Mouse (Mus musculus) heart, embryonic 15.5 days (tissue): ENCODE measurements at regions not wholly inside any gene's neighbourhood (a gene's known extent, or its start where the extent isn't known, plus 50 kb on each side); places are given as distances from the start of the nearest gene placed in this dataset.

Source experiments
- ATAC-seq: fragments of 200-750 bp; cut with Nextera tagmentation; replicated peaks from 2 replicates; pipeline ENCODE4 v1.8.0; 2017; ENCODE audit warnings: low read depth, moderate TSS enrichment; ENCODE audit not compliant: insufficient number of reproducible peaks, insufficient read depth, low FRiP score
- H3K27ac ChIP-seq: fragments of 300-500 bp; sonication (generic); 2 replicates; pipeline ENCODE4 v1.5.1; 2015; ENCODE audit warnings: mild to moderate bottlenecking, inconsistent platforms
- H3K27me3 ChIP-seq: fragments of 300-500 bp; sonication (generic); 2 replicates; pipeline ENCODE4 v1.6.1; 2015; ENCODE audit warnings: inconsistent platforms
- H3K36me3 ChIP-seq: fragments of 300-500 bp; sonication (generic); 2 replicates; pipeline ENCODE4 v1.6.1; 2015; ENCODE audit warnings: mild to moderate bottlenecking, inconsistent platforms
- H3K4me1 ChIP-seq: fragments of 300-500 bp; sonication (generic); replicated peaks from 2 replicates; pipeline ENCODE4 v1.6.1; 2015; ENCODE audit warnings: inconsistent platforms
- H3K4me2 ChIP-seq: fragments of 300-500 bp; sonication (generic); 2 replicates; pipeline ENCODE4 v1.6.1; 2015; ENCODE audit warnings: inconsistent platforms, mild to moderate bottlenecking, moderate library complexity
- H3K4me3 ChIP-seq: fragments of 300-500 bp; sonication (generic); 2 replicates; pipeline ENCODE4 v1.5.1; 2015; ENCODE audit warnings: mild to moderate bottlenecking, inconsistent platforms
- H3K9ac ChIP-seq: fragments of 300-500 bp; sonication (generic); 2 replicates; pipeline ENCODE4 v1.6.1; 2015; ENCODE audit warnings: mild to moderate bottlenecking, inconsistent platforms
- H3K9me3 ChIP-seq: fragments of 300-500 bp; sonication (generic); replicated peaks from 2 replicates; pipeline ENCODE4 v1.6.1; 2016; ENCODE audit warnings: inconsistent platforms
- WGBS: fragments of 180-500 bp; shearing (Covaris S2); methylation state at CpG from one replicate; pipeline ENCODE4 v1.1.7; 2015; ENCODE audit warnings: mixed read lengths; 5-methylcytosine and 5-hydroxymethylcytosine counted together

GRCm38 (mm10) chr9:52271345-52272116 is 103.2 kb upstream of the Zc3h12c start:
- Histone ChIP-seq H3K4me2 (no peak overlapping the region), H3K4me1 (no peaks in the 10 kb centered on the region), H3K27me3 (no peaks in the 10 kb centered on the region), H3K9me3 (no peaks in the 10 kb centered on the region), H3K27ac (no peak overlapping the region), H3K36me3 (no peaks in the 10 kb centered on the region), H3K4me3 (no peak overlapping the region), H3K9ac (no peak overlapping the region)
- WGBS, result 83% methylated on average over 7 of the region's 7 CpGs
- no peak for ATAC-seq

DNA sequence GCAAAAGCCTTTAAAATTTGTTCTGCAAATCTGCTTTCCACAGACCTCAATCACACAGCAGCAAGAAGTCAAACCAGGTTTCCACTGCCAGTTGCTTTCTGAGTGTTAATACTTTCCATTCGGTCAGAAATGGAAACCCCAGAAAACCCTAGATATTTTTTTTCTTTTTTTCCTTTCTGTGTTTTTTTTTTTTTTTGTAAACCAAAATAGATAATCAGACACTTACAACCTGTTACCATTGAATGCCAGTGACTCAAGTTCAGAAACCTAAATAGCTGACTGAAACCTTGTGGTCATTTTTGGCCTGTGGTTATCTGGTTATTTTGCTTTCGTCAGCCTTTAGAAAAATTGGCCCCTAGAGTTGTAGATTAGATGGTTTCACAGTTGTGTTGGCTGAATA is 93.2 kb upstream of the Zc3h12c start:
- H3K4me2 ChIP-seq, result no peak overlapping the region
- no peaks in the 10 kb centered on the region for H3K4me1 ChIP-seq
- H3K9me3 ChIP-seq, result no peaks in the 10 kb centered on the region
- H3K4me3 ChIP-seq, result no peak overlapping the region
- WGBS, result 67% methylated on average over 2 of the region's 2 CpGs
- H3K9ac ChIP-seq, result no peak overlapping the region
- no peak overlapping the region for H3K27ac ChIP-seq
- no peaks in the 10 kb centered on the region for H3K36me3 ChIP-seq
- ATAC-seq, result no peak
- H3K27me3 ChIP-seq, result no peaks in the 10 kb centered on the region

- no peak overlapping the region for H3K4me2 ChIP-seq
- H3K4me1 ChIP-seq, result no peaks in the 10 kb centered on the region
- 44% methylated on average over 9 of the region's 9 CpGs for WGBS
- no peak overlapping the region for H3K4me3 ChIP-seq
- no peak overlapping the region for H3K27ac ChIP-seq
- H3K27me3 ChIP-seq, result no peaks in the 10 kb centered on the region
- ATAC-seq, result no peak
- H3K9me3 ChIP-seq, result no peaks in the 10 kb centered on the region
- H3K36me3 ChIP-seq, result no peaks in the 10 kb centered on the region
- H3K9ac ChIP-seq, result no peak overlapping the region
Measured at GRCm38 (mm10) chr9:52259459-52259858, 91.1 kb upstream of the Zc3h12c start.

DNA sequence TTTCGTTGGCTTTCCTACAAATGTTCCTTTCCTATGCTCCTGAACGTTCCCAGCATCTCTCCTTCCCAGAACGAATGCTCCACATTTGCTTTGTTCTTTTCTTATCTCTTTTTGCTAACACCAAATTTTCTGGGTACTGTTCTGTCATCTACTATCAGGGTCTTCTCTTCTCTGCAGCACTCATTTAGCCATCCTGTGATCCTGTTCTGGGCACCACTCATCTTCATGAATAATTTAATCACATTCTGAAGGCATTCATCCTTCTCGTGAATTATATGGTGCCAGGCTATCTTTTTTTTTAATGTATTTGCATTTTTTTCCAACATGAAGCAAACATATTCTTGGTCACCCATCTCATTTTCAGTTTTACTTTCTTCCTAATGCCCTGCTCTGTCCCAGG is 87.3 kb upstream of the Zc3h12c start:
- no peaks in the 10 kb centered on the region for H3K4me1 ChIP-seq
- no peak overlapping the region for H3K9ac ChIP-seq
- no peaks in the 10 kb centered on the region for H3K27me3 ChIP-seq
- no peak overlapping the region for H3K4me2 ChIP-seq
- ATAC-seq, result no peak
- H3K36me3 ChIP-seq, result no peaks in the 10 kb centered on the region
- no peak overlapping the region for H3K27ac ChIP-seq
- 52% methylated on average over 4 of the region's 4 CpGs for WGBS
- no peaks in the 10 kb centered on the region for H3K9me3 ChIP-seq
- no peak overlapping the region for H3K4me3 ChIP-seq

GRCm38 (mm10) chr9:52254475-52254874 is 86.1 kb upstream of the Zc3h12c start:
- H3K27ac ChIP-seq, result no peak overlapping the region
- ATAC-seq, result no peak
- no peaks in the 10 kb centered on the region for H3K4me1 ChIP-seq
- no peak overlapping the region for H3K4me2 ChIP-seq
- H3K4me3 ChIP-seq, result no peak overlapping the region
- WGBS, result 63% methylated on average over 6 of the region's 6 CpGs
- no peak overlapping the region for H3K9ac ChIP-seq
- H3K36me3 ChIP-seq, result no peaks in the 10 kb centered on the region
- no peaks in the 10 kb centered on the region for H3K27me3 ChIP-seq
- H3K9me3 ChIP-seq, result no peaks in the 10 kb centered on the region

GRCm38 (mm10) chr9:52251455-52251854 is 83.1 kb upstream of the Zc3h12c start:
- H3K27me3 ChIP-seq, result no peaks in the 10 kb centered on the region
- no peak for ATAC-seq
- no peaks in the 10 kb centered on the region for H3K9me3 ChIP-seq
- H3K27ac ChIP-seq, result no peak overlapping the region
- no peak overlapping the region for H3K4me3 ChIP-seq
- no peak overlapping the region for H3K4me2 ChIP-seq
- H3K4me1 ChIP-seq, result no peaks in the 10 kb centered on the region
- H3K36me3 ChIP-seq, result no peaks in the 10 kb centered on the region
- WGBS, result 87% methylated on average over 5 of the region's 5 CpGs
- H3K9ac ChIP-seq, result no peak overlapping the region

GRCm38 (mm10) chr9:52246712-52247111 is 78.3 kb upstream of the Zc3h12c start:
- no peak overlapping the region for H3K4me3 ChIP-seq
- no peak overlapping the region for H3K27ac ChIP-seq
- no peaks in the 10 kb centered on the region for H3K9me3 ChIP-seq
- peaks cover 11% of the 10 kb centered on the region for H3K4me1 ChIP-seq
- H3K27me3 ChIP-seq, result no peaks in the 10 kb centered on the region
- WGBS, result 89% methylated on average over 1 of the region's 1 CpGs
- no peak for ATAC-seq
- H3K4me2 ChIP-seq, result no peak overlapping the region
- H3K9ac ChIP-seq, result no peak overlapping the region
- no peaks in the 10 kb centered on the region for H3K36me3 ChIP-seq

DNA sequence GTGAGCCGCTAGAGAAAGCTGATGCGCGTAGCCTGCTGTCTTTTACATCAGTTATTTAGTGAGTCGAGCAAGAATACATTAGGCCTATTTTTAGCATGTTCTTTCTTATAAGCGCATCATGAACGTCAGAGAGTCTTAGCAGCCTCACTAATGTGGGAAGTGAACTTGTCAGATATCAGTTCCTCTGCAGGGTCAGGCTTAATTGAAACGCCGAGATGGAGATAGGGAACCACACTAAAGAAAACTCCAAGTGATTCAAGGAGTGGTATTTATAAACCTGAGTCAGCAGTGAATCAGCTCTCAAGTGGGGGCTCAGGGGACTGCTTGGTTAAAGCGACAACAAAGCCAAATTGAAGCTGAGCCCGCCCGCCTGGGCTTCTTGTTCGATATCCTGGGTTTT is 75.7 kb upstream of the Zc3h12c start:
- ATAC-seq, result no peak
- Histone ChIP-seq H3K36me3 (no peaks in the 10 kb centered on the region), H3K27me3 (no peaks in the 10 kb centered on the region), H3K4me2 (0 out of 2 replicates have a peak overlapping the region, but pooled peaks have one; percentile 8), H3K4me3 (no peak overlapping the region), H3K4me1 (peaks cover 11% of the 10 kb centered on the region), H3K27ac (no peak overlapping the region), H3K9ac (no peak overlapping the region), H3K9me3 (no peaks in the 10 kb centered on the region)
- 30% methylated on average over 12 of the region's 12 CpGs for WGBS

- 73% methylated on average over 2 of the region's 2 CpGs for WGBS
- Histone ChIP-seq H3K9ac (no peak overlapping the region), H3K4me3 (no peak overlapping the region), H3K9me3 (no peaks in the 10 kb centered on the region), H3K4me2 (no peak overlapping the region), H3K4me1 (peaks cover 11% of the 10 kb centered on the region), H3K27ac (no peak overlapping the region), H3K36me3 (no peaks in the 10 kb centered on the region), H3K27me3 (no peaks in the 10 kb centered on the region)
- ATAC-seq, result no peak
Measured at GRCm38 (mm10) chr9:52243032-52243431, 74.7 kb upstream of the Zc3h12c start.

DNA sequence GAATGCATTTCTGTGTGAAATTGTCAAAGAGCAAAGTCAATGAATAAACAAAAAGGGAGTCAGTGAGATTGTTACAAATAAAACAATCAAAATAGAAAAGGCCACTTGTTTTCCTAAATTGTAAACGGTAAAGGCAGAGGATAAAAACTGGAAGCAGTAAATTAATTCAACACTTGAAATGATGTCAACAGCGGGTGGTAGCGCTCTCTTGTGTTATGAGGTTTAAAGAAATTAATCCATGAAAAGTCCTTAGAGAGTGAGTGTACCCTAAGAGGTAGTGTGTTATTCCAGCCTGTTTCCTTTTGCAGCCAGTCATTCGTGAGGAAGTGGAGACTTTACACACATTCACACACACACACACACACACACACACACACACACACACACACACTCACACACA is 73.2 kb upstream of the Zc3h12c start:
- 80% methylated on average over 4 of the region's 4 CpGs for WGBS
- H3K27ac ChIP-seq, result no peak overlapping the region
- no peak overlapping the region for H3K9ac ChIP-seq
- H3K27me3 ChIP-seq, result no peaks in the 10 kb centered on the region
- ATAC-seq, result no peak
- peaks cover 11% of the 10 kb centered on the region for H3K4me1 ChIP-seq
- no peak overlapping the region for H3K4me2 ChIP-seq
- H3K4me3 ChIP-seq, result no peak overlapping the region
- H3K36me3 ChIP-seq, result no peaks in the 10 kb centered on the region
- no peaks in the 10 kb centered on the region for H3K9me3 ChIP-seq

- Histone ChIP-seq H3K27ac (no peak overlapping the region), H3K9ac (no peak overlapping the region), H3K9me3 (no peaks in the 10 kb centered on the region), H3K4me2 (no peak overlapping the region), H3K27me3 (no peaks in the 10 kb centered on the region), H3K4me1 (peaks cover 11% of the 10 kb centered on the region), H3K36me3 (no peaks in the 10 kb centered on the region), H3K4me3 (no peak overlapping the region)
- no peak for ATAC-seq
- 59% methylated on average over 12 of the region's 12 CpGs for WGBS
Measured at GRCm38 (mm10) chr9:52240585-52241320, 72.4 kb upstream of the Zc3h12c start.

DNA sequence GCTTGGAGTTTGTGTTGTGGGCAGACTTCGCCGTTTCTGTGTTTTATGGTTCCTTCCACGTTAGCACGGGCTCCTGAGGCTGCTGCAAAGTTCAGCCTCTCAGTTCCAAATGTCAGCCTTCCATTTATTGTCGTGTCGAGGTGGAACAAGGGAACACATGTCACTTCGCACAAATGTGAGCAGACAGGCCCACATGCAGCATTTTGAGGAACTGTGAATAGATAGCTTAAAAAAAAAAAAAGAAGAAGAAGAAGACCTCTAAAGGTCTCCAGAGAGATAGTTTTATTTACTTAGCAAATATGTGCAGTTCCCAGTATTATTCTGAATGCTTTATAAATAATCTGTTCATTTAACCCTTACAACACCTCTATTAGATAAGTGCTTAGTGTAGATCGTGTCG is 66.4 kb upstream of the Zc3h12c start:
- H3K27ac ChIP-seq, result no peak overlapping the region
- H3K9ac ChIP-seq, result no peak overlapping the region
- no peak for ATAC-seq
- H3K36me3 ChIP-seq, result no peaks in the 10 kb centered on the region
- H3K4me3 ChIP-seq, result no peak overlapping the region
- no peak overlapping the region for H3K4me2 ChIP-seq
- no peaks in the 10 kb centered on the region for H3K9me3 ChIP-seq
- 73% methylated on average over 9 of the region's 9 CpGs for WGBS
- no peaks in the 10 kb centered on the region for H3K4me1 ChIP-seq
- H3K27me3 ChIP-seq, result no peaks in the 10 kb centered on the region
